Mouse (Mus musculus) G1E-ER4 (cell line): Measurements from ENCODE around the gene Olfr1321. TPM values are rescaled to one million over a fixed set of nuclear protein-coding genes. Genes with fewer than 3 reads are reported as not detected.

Experiments
- GATA1 ChIP-seq: IDR thresholded peaks from one replicate; pipeline ENCODE4 v1.8.0; 2012; ENCODE audit warnings: low read length, inconsistent platforms
- polyA plus RNA-seq: library from polyadenylated mRNA; stranded (reverse); fragments of >175 nt; gene quantifications from 2 replicates; pipeline ENCODE4 v1.2.3, GENCODE M21; 2012

The Olfr1321 gene
- not detected in 2 replicates for polyA plus RNA-seq

DNA sequence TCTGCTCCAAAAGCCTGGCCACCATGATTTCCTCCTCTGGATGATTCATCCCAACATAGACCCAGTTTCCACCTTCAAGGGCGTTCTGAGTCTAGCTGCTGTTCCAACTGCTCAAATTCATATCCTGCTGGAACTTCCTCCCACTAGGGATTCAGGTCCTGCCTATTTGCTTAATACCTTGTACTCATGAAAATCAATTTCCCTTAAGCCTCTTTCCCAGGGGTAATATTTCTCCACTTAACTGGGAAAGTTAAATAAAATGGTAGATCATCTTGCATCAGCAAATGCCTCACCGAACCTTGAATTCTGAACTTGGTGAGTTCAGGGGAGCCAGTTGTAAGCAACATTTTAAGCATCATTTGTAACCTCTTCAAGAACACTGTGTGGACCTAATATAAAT lies at the start of gene Olfr1321:
Gene Olfr1321, minus strand, starts transcription at position 101 of the 400 bp plus-strand sequence.
- no peak for TF ChIP-seq GATA1

DNA sequence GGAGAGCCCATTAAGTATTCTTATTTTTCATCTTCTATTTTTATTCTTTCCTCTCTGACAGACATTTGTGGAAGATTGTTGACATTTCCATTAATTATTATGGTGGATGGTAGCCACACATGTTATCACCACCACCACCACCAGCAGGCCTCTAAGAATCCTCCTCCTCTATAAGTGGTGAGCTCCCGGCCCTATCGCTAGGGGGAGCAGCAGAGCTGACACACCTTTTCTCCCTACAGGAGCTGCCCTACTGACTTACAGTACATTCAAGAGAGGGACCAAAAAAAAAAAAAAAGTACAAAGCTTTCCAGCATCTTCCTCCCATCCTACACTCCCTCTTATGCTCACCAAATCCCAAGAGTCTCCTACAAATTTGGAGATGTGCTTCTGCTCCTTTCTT lies 36.0 kb upstream of the Olfr1321 start:
- TF ChIP-seq GATA1: no peak

DNA sequence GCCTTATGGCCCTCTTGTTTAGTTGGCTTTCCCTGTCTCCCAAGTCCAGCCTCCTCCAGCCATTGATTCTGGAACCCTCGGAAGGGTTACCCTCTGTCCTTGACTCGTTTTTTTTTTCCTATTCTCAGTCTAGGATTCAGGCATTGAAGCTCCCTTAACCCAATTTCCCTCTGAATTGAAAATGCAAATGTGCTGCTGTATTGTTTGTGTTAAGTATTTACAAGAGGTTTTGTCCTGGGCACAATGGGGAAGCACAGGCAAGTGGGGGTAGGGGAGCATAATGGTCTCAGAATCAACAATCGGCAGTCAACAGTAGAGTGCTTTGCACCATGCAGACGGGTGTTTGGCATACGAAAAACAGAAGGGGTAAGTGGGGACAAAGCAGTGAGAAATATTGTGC lies 10.3 kb upstream of the Olfr1321 start:
- TF ChIP-seq GATA1: no peak

Other genes with a start within 250 kb of the Olfr1321 start
- gene Olfr1320, start 62.7 kb downstream of the Olfr1321 start, polyA plus RNA-seq: not detected in 2 replicates
- not detected in 2 replicates for gene Igsf1, start 62.7 kb upstream of the Olfr1321 start, polyA plus RNA-seq
- not detected in 2 replicates for gene Olfr1322, start 156.4 kb upstream of the Olfr1321 start, polyA plus RNA-seq